Mouse (Mus musculus): ENCODE measurements around the gene Kat8.

The Kat8 gene

GRCm38 (mm10) chr7:127896384-127896783 lies 15.9 kb upstream of the Kat8 start:
- DNase-seq (ENCODE audit: low read depth, low spot score), result no peak

GRCm38 (mm10) chr7:127897542-127897941 lies 14.8 kb upstream of the Kat8 start:
- no peak for DNase-seq (ENCODE audit: low read depth, low spot score)

- DNase-seq (ENCODE audit: low read depth, low spot score), result no peak
Measured at GRCm38 (mm10) chr7:127898179-127898956, 13.9 kb upstream of the Kat8 start.

GRCm38 (mm10) chr7:127899997-127900396 lies 12.3 kb upstream of the Kat8 start:
- DNase-seq (ENCODE audit: low read depth, low spot score), result no peak

GRCm38 (mm10) chr7:127901772-127902171 lies 10.5 kb upstream of the Kat8 start:
- DNase-seq (ENCODE audit: low read depth, low spot score), result no peak

- peak; percentile 76 for DNase-seq (ENCODE audit: low read depth, low spot score)
Measured at GRCm38 (mm10) chr7:127903971-127904796, 8.1 kb upstream of the Kat8 start, which contains the start of gene Bckdk. TSS of gene Bckdk (plus strand) at chr7:127904082.

- DNase-seq (ENCODE audit: low read depth, low spot score), result no peak
Measured at GRCm38 (mm10) chr7:127907939-127908338, 4.4 kb upstream of the Kat8 start.

- no peak for DNase-seq (ENCODE audit: low read depth, low spot score)
Measured at GRCm38 (mm10) chr7:127908656-127909055, 3.7 kb upstream of the Kat8 start.

- DNase-seq (ENCODE audit: low read depth, low spot score), result no peak
Measured at GRCm38 (mm10) chr7:127912938-127913337, 622 bp downstream of the Kat8 start.

- no peak for DNase-seq (ENCODE audit: low read depth, low spot score)
Measured at GRCm38 (mm10) chr7:127915293-127915692, 3.0 kb downstream of the Kat8 start.

GRCm38 (mm10) chr7:127918203-127918602 lies 5.9 kb downstream of the Kat8 start:
- DNase-seq (ENCODE audit: low read depth, low spot score), result no peak

- no peak for DNase-seq (ENCODE audit: low read depth, low spot score)
Measured at GRCm38 (mm10) chr7:127919290-127919689, 7.0 kb downstream of the Kat8 start.

- no peak for DNase-seq (ENCODE audit: low read depth, low spot score)
Measured at GRCm38 (mm10) chr7:127921516-127921915, 9.2 kb downstream of the Kat8 start.

- DNase-seq (ENCODE audit: low read depth, low spot score), result peak; percentile 49
Measured at GRCm38 (mm10) chr7:127922451-127923275, 10.3 kb downstream of the Kat8 start.

GRCm38 (mm10) chr7:127923714-127924113 lies 11.4 kb downstream of the Kat8 start:
- no peak for DNase-seq (ENCODE audit: low read depth, low spot score)

GRCm38 (mm10) chr7:127925252-127925651 lies 12.9 kb downstream of the Kat8 start:
- DNase-seq (ENCODE audit: low read depth, low spot score), result no peak

- no peak for DNase-seq (ENCODE audit: low read depth, low spot score)
Measured at GRCm38 (mm10) chr7:127926066-127926465, 13.8 kb downstream of the Kat8 start.

GRCm38 (mm10) chr7:127926846-127927245 lies 14.5 kb downstream of the Kat8 start:
- no peak for DNase-seq (ENCODE audit: low read depth, low spot score)

- no peak for DNase-seq (ENCODE audit: low read depth, low spot score)
Measured at GRCm38 (mm10) chr7:127927726-127928125, 15.4 kb downstream of the Kat8 start.

- no peak for DNase-seq (ENCODE audit: low read depth, low spot score)
Measured at GRCm38 (mm10) chr7:127928596-127928995, 16.3 kb downstream of the Kat8 start.

- no peak for DNase-seq (ENCODE audit: low read depth, low spot score)
Measured at GRCm38 (mm10) chr7:127929923-127930322, 17.6 kb downstream of the Kat8 start, which contains the start of gene Prss8. TSS of gene Prss8 (minus strand) at chr7:127930104.

GRCm38 (mm10) chr7:127930636-127931035 lies 18.3 kb downstream of the Kat8 start:
- no peak for DNase-seq (ENCODE audit: low read depth, low spot score)

Measured in telencephalon, adult 2 months (tissue).